Mouse (Mus musculus): ENCODE data around the gene Tmem59.

Gene Tmem59

GRCm38 (mm10) chr4:107238253-107238652 lies 60.1 kb downstream of the Tmem59 start:
- no peak for DNase-seq (ENCODE audit: extremely low read depth, low read depth)

GRCm38 (mm10) chr4:107240196-107240595 lies 62.0 kb downstream of the Tmem59 start:
- no peak for DNase-seq (ENCODE audit: extremely low read depth, low read depth)

- no peak for DNase-seq (ENCODE audit: extremely low read depth, low read depth)
These were observed 65.5 kb downstream of the Tmem59 start for GRCm38 (mm10) chr4:107243365-107244333.

- no peak for DNase-seq (ENCODE audit: extremely low read depth, low read depth)
These were observed 67.2 kb downstream of the Tmem59 start for GRCm38 (mm10) chr4:107245368-107245767.

GRCm38 (mm10) chr4:107246040-107246439 lies 67.8 kb downstream of the Tmem59 start:
- no peak for DNase-seq (ENCODE audit: extremely low read depth, low read depth)

- DNase-seq (ENCODE audit: extremely low read depth, low read depth), result no peak
These were observed 68.9 kb downstream of the Tmem59 start for GRCm38 (mm10) chr4:107247110-107247509.

GRCm38 (mm10) chr4:107248061-107248460 lies 69.9 kb downstream of the Tmem59 start:
- DNase-seq (ENCODE audit: extremely low read depth, low read depth), result no peak

GRCm38 (mm10) chr4:107249471-107249870 lies 71.3 kb downstream of the Tmem59 start:
- DNase-seq (ENCODE audit: extremely low read depth, low read depth), result no peak

GRCm38 (mm10) chr4:107250494-107250893 lies 72.3 kb downstream of the Tmem59 start:
- no peak for DNase-seq (ENCODE audit: extremely low read depth, low read depth)
